Mouse (Mus musculus): ENCODE data around the gene Rap1b.

Rap1b gene

GRCm38 (mm10) chr10:117769541-117770285 is 76.1 kb downstream of the Rap1b start:
- no peak for DNase-seq

DNA sequence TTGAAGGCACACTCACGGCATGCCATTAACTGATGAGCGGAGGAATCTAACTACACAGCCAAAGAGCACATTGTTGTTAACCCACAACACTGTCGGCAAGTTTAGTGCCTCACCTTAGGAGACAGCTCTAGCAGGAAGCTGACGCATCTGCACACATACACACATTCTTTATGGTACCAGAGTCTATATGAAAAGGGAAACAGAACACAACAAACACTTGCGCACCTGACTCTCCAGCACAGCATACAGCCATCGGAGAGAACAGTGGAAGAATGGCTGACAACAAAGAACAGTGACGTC is 77.7 kb downstream of the Rap1b start:
- DNase-seq = no peak

DNA sequence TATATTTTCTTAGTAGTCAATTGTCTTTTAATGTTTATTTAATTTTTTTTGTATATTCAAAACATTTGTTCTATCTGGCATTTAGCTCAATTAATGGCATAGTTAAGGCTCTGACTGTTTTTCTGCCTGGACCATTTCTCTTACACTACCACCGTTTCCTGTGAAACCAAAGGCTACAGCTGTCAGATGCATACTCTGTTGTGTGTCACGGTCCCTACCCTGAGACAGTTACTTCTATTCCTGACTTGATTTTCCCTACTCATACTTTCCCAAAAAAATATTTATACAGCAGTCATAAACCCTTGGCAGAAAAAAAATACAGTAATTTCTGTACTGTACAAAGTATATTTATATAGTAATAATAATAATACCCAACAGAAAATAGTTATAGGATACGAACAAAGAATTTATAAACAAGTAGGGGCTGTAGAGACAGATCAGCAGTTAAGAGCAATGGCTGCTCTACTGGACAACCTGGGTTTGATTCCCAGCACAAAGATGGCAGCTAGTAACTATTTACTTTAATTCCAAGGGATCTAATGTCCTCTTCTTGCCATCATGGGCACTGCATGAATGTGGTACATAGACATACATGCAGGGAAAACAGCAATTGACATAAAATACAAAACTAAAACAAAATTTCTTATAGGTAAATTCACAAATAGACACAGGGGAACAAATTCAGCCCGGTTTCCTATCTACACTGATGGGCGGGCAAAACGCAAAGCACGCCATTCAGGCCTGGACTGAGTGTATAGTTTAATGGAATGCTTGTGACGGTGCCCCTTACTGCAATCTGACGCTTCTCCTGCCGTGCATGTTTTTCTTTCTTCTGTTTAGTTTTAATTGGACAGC is 78.3 kb downstream of the Rap1b start:
- DNase-seq = no peak

DNA sequence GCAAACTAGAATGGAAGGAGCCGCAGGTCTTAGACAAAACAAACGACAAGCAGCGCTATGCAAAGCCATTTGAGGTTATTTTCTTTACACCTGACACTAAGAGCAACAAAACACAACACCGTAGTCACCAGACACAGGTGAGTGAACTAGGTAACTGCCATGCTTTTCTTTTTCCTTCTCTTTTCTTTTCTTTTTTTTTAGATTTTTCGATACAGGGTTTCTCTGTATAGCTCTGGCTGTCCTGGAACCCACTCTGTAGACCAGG is 79.0 kb downstream of the Rap1b start:
- DNase-seq = no peak

- DNase-seq = no peak
Measured at GRCm38 (mm10) chr10:117766111-117766895, 79.5 kb downstream of the Rap1b start.

DNA sequence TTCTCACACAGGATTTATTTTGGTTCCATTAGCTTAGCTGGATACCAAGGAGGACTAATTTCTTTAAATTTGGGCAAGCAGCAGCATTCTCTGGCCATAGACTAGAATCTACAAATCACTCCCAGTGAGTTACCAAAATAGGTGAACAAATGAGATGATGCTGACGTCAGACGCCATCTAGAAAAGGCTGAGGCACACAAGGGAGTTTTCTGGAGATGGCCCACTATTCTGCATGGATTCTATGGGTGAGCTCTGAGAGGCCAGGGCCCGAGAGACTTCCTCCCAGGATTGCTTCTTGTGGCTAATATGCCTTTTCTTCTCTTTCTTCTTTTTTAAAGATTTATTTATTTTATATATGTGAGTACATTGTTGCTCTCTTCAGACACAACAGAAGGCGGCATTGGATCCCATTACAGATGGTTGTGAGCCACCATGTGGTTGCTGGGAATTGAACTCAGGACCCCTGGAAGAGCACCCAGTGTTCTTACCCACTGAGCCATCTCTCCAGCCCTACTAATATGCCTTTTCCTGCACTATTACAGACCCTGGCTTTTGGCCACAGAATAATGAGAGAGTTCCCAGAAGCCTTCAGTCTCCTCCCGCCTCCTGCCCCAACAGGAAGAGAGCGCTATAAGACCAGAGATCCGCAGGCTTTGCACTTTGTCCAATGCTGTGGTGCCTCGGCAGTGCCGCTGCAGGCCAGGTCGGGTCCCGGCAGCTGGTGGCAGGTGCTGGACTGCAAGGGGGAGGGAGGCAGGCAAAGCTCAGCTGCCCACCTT is 80.5 kb downstream of the Rap1b start:
- DNase-seq = no peak

DNA sequence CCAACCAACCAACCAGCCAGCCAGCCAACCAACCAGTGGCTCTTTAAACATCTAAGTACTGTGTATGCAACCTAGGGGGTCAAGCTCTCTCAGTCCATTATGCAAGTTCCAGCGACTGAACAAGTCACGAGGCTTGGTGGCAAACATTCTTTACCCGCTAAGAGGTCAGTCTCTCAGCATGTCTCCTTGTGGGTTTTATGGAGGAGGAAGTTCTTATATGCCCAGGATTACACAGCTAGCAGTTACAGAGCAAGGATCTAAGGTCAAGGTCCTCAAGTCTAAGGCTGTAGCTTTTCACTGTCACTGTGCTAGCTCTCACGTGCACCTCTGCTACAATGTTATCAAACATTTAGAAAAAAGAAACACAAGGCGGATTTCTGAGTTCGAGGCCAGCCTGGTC is 81.2 kb downstream of the Rap1b start:
- DNase-seq = peak in 1 of 2 experiments; percentile 29

All from kidney, postnatal 36 days (tissue).